Mouse (Mus musculus): ENCODE data around the gene Acot6.
"Not testable (repeated sequence)": the region's sequence is repeated elsewhere in the genome, so short reads cannot be mapped to it uniquely, and the experiment has no call there.

The Acot6 gene

DNA sequence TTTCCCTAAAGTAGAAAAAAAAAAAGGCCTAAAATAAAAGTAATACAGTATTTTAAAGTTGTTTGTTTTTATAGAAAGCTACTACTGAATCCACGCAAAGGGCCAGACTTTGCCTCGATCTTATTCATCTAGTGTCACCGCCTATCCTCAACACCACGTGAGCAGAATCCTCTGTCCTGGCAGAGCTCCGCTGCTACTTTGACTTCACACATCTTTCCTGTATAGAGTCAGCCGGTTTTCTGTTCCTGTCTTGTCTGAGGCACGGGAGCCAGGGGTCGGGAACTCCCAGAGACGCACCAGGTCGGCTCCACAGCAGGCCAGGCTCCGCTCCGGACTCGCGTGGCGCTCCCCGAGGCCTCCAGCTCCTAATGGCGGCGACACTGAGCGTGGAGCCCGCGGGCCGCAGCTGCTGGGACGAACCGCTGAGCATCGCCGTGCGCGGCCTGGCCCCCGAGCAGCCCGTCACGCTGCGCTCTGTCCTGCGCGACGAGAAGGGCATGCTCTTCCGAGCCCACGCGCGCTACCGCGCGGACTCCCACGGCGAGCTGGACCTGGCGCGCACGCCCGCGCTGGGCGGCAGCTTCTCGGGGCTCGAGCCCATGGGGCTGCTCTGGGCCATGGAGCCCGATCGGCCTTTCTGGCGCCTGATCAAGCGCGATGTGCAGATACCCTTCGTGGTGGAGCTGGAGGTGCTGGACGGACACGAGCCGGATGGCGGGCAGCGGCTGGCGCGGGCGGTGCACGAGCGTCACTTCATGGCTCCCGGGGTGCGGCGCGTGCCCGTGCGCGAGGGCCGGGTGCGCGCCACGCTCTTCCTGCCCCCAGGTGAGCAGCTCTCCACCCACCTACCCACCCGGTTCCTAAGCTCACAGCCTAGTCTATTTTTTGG lies at the start of gene Acot6:
Gene Acot6, plus strand, starts transcription at position 51 of the 889 bp plus-strand sequence.
- DNase-seq (ENCODE audit: low read depth in 1 of 2, low spot score in 2 of 2) = peak in 1 of 2 experiments; percentile 9

- DNase-seq (ENCODE audit: low read depth in 1 of 2, low spot score in 2 of 2) = not testable (repeated sequence)
Observed at GRCm38 (mm10) chr12:84050744-84051143, 49.7 kb upstream of the Acot6 start.

DNA sequence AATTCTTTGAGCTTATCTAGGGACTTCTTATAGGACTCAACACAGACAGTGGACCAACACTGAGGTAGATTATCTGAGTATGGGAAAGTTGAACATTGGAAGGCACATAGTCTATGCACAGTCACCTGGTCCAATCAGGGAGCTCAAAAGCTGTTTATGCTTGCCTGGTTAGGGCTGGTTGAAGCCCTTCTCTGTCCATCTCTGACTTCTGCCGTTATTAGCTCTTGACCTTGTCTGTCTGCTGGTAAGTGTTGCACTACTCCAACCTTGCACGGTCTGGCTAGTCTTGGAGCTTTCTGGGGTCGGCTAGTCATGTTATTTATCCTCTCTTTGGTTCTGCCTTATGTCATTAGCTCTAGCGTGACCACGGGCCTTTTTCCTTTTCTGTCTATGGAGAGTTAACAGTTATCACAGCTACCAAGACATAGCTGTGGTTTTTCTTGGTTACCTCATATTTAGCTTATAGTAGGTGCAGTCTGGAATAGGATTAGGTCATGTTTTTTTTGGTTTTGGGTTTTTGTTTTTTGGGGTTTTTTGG lies 48.4 kb upstream of the Acot6 start, which contains the start of gene Acot3:
Gene Acot3, plus strand, starts transcription at position 208 of the 538 bp plus-strand sequence.
- no peak for DNase-seq (ENCODE audit: low read depth in 1 of 2, low spot score in 2 of 2)

GRCm38 (mm10) chr12:84052609-84053008 lies 47.8 kb upstream of the Acot6 start:
- DNase-seq (ENCODE audit: low read depth in 1 of 2, low spot score in 2 of 2) = no peak

DNA sequence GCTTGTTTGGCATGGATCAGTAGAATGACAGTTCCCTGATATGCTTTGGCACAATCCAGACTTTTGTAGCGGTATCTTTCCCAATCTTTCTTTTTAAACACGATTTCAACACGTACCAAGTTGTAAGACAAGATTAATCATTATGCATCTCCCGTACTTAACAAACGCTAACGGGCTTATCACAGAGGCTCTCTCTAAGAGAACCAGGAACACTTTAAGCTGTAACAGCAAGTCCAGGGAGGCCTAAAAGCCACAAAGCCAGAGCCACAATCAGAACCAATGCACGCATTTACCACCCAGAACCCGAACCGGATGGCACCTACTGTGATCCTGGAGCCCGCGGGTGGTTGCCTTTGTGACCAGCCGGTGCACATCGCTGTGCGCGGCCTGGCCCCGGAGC lies 47.3 kb upstream of the Acot6 start:
- no peak for DNase-seq (ENCODE audit: low read depth in 1 of 2, low spot score in 2 of 2)

GRCm38 (mm10) chr12:84053679-84054391 lies 46.6 kb upstream of the Acot6 start:
- DNase-seq (ENCODE audit: low read depth in 1 of 2, low spot score in 2 of 2) = no peak

GRCm38 (mm10) chr12:84060946-84061345 lies 39.5 kb upstream of the Acot6 start:
- no peak for DNase-seq (ENCODE audit: low read depth in 1 of 2, low spot score in 2 of 2)

DNA sequence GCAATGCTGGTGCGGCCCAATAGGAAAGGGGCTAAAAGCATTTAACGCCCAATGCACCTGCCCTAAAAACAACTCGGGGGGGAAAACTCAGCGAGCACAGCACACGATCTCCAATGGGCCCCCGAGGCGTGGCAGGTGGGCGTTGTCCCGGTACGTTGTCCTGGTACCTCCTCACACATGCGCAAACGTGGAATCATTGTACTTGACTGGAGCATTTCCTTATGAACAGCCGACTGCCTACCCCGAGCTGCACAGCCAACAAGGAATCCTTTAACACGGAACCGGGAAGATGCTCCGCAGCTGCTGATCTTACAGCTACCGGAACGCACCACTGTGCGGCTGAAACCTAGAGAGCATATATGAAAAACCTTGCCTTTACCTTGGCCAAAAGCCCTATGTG lies 38.1 kb upstream of the Acot6 start:
- no peak for DNase-seq (ENCODE audit: low read depth in 1 of 2, low spot score in 2 of 2)

- DNase-seq (ENCODE audit: low read depth in 1 of 2, low spot score in 2 of 2) = no peak
Observed at GRCm38 (mm10) chr12:84063228-84063627, 37.2 kb upstream of the Acot6 start.

- DNase-seq (ENCODE audit: low read depth in 1 of 2, low spot score in 2 of 2) = no peak
Observed at GRCm38 (mm10) chr12:84063833-84064232, 36.6 kb upstream of the Acot6 start.

DNA sequence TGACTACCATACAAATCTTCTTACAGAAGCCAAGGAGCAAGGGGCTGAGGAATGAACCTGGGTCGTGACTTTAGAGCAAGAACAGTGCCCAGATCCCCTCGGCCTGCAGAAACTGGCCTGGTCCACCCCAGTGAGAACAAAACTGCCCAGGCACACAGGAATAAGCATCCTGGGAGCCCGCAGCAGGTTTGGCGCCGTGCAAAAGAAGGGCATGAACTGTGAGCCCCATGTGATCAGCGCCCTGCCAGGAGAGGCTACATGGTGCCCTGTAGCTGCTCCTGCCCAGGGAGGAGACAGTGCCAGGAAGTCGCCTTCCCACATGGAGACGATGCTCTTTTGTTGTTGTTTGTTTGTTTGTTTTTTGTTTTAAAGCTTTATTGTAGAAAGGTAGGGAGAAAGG lies 35.8 kb upstream of the Acot6 start:
- DNase-seq (ENCODE audit: low read depth in 1 of 2, low spot score in 2 of 2) = no peak

GRCm38 (mm10) chr12:84067752-84068151 lies 32.7 kb upstream of the Acot6 start:
- no peak for DNase-seq (ENCODE audit: low read depth in 1 of 2, low spot score in 2 of 2)

DNA sequence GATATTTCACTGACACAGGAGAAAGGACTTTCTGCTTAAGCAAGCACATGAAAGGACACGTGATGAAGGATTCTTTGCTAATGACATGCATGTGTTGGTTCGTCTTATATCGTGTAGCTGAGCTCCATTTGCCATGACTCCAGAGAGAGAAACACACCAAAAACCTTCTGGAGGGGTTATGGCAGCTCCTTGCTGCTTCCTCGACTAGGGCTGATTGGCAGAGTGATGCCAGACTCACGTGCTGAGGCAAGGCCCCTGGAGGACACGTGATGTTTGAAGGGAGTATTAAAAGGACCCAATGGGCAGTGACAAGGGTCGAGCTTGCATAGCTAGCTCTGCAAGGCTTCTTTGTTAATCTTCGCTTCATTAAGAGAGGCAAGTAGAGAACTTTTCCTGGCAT lies 32.2 kb upstream of the Acot6 start:
- no peak for DNase-seq (ENCODE audit: low read depth in 1 of 2, low spot score in 2 of 2)

- DNase-seq (ENCODE audit: low read depth in 1 of 2, low spot score in 2 of 2) = no peak
Observed at GRCm38 (mm10) chr12:84068986-84069385, 31.5 kb upstream of the Acot6 start, which contains the start of gene Acot5. Acot5 (plus strand) TSS chr12:84069325.

DNA sequence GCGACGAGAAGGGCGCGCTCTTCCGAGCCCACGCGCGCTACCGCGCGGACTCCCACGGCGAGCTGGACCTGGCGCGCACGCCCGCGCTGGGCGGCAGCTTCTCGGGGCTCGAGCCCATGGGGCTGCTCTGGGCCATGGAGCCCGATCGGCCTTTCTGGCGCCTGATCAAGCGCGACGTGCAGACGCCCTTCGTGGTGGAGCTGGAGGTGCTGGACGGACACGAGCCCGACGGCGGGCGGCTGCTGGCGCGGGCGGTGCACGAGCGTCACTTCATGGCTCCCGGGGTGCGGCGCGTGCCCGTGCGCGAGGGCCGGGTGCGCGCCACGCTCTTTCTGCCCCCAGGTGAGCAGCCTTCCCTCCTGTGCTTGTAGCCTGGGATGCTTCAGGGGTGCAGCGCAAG lies 30.9 kb upstream of the Acot6 start:
- not testable (repeated sequence) for DNase-seq (ENCODE audit: low read depth in 1 of 2, low spot score in 2 of 2)

GRCm38 (mm10) chr12:84071696-84072095 lies 28.8 kb upstream of the Acot6 start:
- no peak for DNase-seq (ENCODE audit: low read depth in 1 of 2, low spot score in 2 of 2)

GRCm38 (mm10) chr12:84077371-84077990 lies 23.0 kb upstream of the Acot6 start:
- DNase-seq (ENCODE audit: low read depth in 1 of 2, low spot score in 2 of 2) = no peak

- no peak for DNase-seq (ENCODE audit: low read depth in 1 of 2, low spot score in 2 of 2)
Observed at GRCm38 (mm10) chr12:84083842-84084241, 16.6 kb upstream of the Acot6 start.

DNA sequence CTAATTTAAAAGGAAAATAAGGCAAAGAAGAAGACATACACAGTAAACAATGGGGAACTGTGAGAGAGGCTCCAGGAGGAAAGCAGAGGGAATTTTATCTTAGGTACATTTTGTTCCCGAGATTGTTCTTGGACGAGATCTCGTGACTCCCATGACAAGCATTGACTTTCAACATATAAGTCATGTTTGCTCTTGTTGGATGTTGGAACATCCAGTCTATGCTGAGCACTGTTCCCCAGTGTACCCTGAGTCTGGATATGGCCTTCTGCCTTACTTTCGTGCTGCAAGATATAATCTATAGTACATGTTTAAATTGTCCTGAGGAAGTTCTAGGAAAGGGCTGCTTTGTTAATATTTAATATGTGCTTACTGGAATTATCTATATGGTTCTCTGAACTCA lies 15.9 kb upstream of the Acot6 start:
- DNase-seq (ENCODE audit: low read depth in 1 of 2, low spot score in 2 of 2) = no peak

DNA sequence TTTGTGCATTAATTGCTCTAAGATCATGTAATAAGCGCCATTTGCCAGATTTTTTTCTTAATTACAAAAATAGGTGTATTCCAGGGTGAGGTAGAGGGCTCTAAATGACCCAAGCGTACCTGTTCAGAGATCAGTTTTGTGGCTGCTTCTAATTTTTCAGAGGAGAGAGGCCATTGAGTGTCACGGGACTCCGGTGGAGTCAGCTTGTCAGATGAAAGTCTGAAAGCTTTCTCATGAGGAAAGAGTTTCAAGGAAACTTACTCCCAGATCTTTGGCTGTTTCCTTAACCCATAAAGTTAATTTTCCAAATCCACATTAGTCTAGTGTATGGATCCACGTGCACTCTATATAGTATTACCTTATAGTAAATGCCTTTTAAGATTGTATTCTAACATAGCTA lies 5.8 kb upstream of the Acot6 start:
- not testable (repeated sequence) for DNase-seq (ENCODE audit: low read depth in 1 of 2, low spot score in 2 of 2)

- DNase-seq (ENCODE audit: low read depth in 1 of 2, low spot score in 2 of 2) = no peak
Observed at GRCm38 (mm10) chr12:84099605-84100004, 849 bp upstream of the Acot6 start.

Data from monocyte, adult 2 months (primary cell).